ENCODE assay signal across 26 mouse cellular contexts in genomic region chr1:121277466-121277865, GRCm38 (mm10).
"Had no signal": no experiment of that assay in that cellular context is flagged by ENCODE, and none has a peak within 500 bp of the region (broad histone marks: within the 10 kb centered on the region; RNA-seq: fewer than 3 reads in every experiment).

No protein-coding gene starts in this region.

- DNase-seq: gastrocnemius, postnatal 14 days; gastrocnemius, postnatal 36 days; heart, adult 2 months; heart, postnatal 14 days; heart, postnatal 36 days; kidney, adult 18-20 months; kidney, adult 8-10 months; kidney, postnatal 10 days; kidney, postnatal 25 days; kidney, postnatal 4 days; liver; liver, embryonic 13.5 days; liver, postnatal 0 days had no signal

- H3K4me3 ChIP-seq: heart, adult 2 months; heart, embryonic 13.5 days; heart, embryonic 15.5 days; hindbrain, embryonic 13.5 days; hindbrain, embryonic 15.5 days; layer of hippocampus, adult 2 months; left cerebral cortex, adult 2 months; limb, embryonic 10.5 days; limb, embryonic 12.5 days; liver, embryonic 13.5 days; liver, embryonic 15.5 days had no signal

- H3K27me3 ChIP-seq: heart, embryonic 13.5 days; heart, embryonic 15.5 days; hindbrain, embryonic 13.5 days; hindbrain, embryonic 15.5 days; limb, embryonic 12.5 days; liver, embryonic 13.5 days; liver, embryonic 15.5 days had no signal

- H3K27ac ChIP-seq: heart, adult 2 months; heart, embryonic 13.5 days; heart, embryonic 15.5 days; hindbrain, embryonic 13.5 days; hindbrain, embryonic 15.5 days; hindbrain, postnatal 0 days; layer of hippocampus, adult 2 months; left cerebral cortex, adult 2 months; limb, embryonic 10.5 days; limb, embryonic 12.5 days; liver, embryonic 13.5 days; liver, embryonic 15.5 days had no signal

- H3K9ac ChIP-seq: heart, embryonic 13.5 days; heart, embryonic 15.5 days; hindbrain, embryonic 13.5 days; hindbrain, embryonic 15.5 days; limb, embryonic 12.5 days; liver, embryonic 13.5 days; liver, embryonic 15.5 days; liver, postnatal 0 days had no signal

- H3K9me3 ChIP-seq: heart, embryonic 13.5 days; heart, embryonic 15.5 days; hindbrain, embryonic 13.5 days; hindbrain, embryonic 15.5 days; limb, embryonic 10.5 days; limb, embryonic 12.5 days; liver, embryonic 13.5 days; liver, embryonic 15.5 days had no signal

- ATAC-seq: intestine, postnatal 0 days; liver, postnatal 0 days had no signal

- H3K4me2 ChIP-seq: heart, embryonic 11.5 days; heart, embryonic 13.5 days; heart, embryonic 15.5 days; hindbrain, embryonic 13.5 days; hindbrain, embryonic 15.5 days; limb, embryonic 12.5 days; liver, embryonic 11.5 days; liver, embryonic 13.5 days; liver, embryonic 15.5 days had no signal

- H3K4me1 ChIP-seq: heart, embryonic 13.5 days; heart, embryonic 15.5 days; hindbrain, embryonic 13.5 days; limb, embryonic 10.5 days; limb, embryonic 12.5 days; liver, embryonic 13.5 days; liver, embryonic 15.5 days had no signal

- H3K36me3 ChIP-seq: heart, embryonic 13.5 days; heart, embryonic 15.5 days; hindbrain, embryonic 13.5 days; hindbrain, embryonic 15.5 days; limb, embryonic 10.5 days; limb, embryonic 12.5 days; liver, embryonic 13.5 days; liver, embryonic 15.5 days had no signal
